Mouse (Mus musculus): ENCODE data around the gene Gstp3.
"Not testable (repeated sequence)": the region's sequence is repeated elsewhere in the genome, so short reads cannot be mapped to it uniquely, and the experiment has no call there.

Gstp3 gene

DNA sequence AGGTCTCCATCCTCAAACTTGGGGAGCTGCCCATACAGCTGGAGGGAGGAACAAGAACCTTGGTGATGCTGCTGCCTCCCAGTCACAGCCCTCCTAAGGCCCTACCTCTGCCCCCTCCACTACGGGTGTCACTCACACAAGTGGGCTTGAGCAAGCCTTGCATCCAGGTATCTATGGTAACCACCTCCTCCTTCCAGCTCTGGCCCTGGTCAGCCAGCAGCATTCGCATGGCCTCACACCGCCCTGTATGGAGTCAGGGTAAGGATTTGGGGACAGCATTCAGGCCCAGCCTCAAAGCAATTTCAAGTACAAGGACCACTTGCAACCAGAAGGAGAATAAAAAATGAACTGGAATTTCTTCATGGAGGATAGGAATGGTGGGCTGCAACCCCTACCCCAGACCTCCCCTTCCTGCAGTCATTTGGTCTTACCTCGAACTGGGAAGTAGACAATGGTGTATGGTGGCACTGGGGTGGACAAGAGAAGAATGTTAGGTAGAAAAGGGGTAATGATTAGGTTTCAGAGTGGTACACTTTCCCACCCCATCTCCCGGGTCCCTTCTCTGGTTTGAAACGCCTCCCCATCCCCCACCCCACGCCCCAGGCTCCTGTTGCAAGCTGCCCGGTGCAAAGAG, 22.1 kb downstream of the Gstp3 start:
- DNase-seq = not testable (repeated sequence)

DNA sequence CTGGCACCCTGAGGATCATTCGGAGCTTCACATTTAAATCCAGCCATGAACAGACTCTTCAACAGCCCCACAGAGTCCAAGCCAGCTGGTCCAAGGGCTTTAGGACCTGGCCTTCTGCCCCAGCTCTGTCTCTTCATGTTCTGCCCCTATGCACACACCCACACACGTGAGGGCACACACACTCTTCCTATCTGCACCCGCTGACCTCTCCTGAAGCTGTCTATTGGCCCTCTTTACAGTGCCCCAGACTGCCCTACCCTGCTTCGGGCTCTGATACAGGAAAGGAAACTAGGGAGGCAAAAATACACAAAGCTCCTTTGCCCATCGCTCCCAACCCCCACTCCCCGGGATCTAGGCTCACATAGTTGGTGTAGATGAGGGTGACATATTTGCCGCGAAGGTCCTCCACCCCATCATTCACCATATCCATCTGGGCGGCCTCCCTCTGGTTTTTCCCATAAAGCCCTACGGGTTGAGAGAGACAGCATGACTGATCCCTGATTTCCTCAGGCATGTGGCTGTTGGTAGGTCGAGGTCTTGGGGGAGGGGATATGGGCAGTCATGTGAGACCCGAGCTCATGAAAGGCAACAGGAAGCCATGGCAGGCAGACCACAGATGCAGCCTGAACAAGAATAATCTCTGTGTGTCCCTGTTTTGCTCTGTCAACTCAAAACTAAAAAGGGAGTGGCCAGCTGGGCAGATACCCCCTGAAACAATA, 22.9 kb downstream of the Gstp3 start:
- DNase-seq = no peak

DNA sequence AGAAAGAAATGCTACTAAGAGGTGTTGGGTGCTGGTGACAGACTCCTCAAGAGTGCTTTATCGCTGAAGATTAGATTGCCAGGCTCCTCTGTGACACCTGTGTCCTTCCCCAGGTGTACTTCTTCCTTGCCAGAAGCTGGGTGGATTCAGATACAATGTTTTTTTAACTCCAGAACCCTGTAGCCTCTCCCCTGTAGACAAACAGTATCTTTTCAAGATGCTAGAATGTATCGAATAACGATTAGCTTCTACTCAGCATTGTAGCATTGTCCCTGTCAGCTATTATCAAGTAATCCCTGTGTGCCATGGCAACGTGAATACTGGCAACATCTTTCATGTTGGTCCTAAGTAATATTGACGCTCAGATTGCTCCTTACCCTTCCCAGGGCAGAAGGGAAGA, 25.6 kb downstream of the Gstp3 start:
- DNase-seq = no peak

DNA sequence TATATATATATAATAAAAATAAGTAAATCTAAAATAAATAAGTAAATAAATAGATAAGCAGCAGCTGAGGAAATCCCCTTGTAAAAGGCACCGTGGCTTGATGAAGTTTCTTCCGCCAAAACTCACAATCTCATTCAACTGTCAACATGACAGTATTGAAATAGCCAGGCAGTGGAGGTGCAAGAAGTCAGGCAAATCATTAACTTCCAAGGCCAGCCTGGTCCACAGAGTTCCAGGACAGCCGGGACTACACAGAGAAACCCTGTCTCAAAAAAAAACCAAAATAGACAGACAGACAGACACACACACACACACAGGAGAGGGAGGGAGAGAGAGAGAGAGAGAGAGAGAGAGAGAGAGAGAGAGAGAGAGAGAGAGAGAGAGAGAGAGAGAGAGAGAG, 26.1 kb downstream of the Gstp3 start:
- no peak for DNase-seq

DNA sequence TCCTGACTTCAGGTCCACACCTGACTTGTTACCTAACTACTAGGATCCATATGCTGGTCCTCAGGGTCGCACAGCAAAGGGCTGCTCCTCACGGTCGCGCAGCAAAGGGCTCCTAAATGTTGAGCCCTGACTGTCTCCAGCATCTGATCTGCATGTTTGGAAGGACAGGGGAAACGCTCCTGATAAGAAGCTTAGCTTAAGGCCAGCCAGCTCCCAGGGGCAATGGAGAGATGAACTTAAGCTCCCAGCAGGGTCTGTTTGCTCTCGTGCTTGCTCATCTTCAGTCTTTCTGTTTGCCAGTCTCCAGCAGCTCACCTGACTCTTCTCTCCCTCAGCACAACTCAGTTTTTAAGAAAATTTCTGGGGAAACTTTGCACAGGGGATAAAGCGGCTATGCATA, 26.7 kb downstream of the Gstp3 start:
- DNase-seq = no peak

DNA sequence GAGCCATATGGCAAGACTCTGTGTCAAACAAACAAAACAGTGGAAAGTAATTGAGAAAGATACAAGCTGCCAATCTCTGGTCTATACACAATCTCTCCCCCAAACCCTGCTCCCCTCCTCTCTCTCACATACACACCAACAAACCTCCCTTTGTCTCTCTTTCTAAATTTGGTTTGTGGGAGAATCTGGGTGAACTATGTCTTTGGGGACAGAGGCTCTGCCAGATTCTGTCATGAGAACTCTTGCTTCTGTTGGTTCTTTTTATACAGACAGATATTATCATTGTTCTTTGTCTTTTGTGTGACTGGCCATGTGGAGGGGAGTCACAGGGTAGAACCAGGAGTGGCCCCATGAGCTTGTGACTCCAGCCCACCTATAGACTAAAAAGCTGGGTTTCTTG, 31.8 kb downstream of the Gstp3 start:
- no peak for DNase-seq

DNA sequence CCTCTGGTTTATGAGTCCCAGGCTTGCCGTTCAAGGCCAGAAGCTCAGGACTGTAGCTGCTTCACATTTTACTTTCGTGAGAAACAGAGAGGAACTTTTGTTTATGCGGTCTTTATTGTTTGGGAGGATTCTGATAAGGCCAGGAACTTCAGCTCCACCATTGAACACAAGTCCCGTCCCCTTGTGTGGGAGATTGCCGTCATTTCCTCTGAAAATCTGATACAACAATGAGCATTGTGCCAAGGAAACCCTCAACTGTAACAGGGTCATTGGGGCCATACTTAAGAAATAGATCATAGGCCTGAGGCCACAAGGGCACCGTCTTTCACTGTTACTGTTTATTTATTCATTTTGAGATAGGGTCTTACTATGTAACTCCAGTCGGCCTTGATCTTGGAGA, 36.2 kb downstream of the Gstp3 start:
- DNase-seq = no peak

DNA sequence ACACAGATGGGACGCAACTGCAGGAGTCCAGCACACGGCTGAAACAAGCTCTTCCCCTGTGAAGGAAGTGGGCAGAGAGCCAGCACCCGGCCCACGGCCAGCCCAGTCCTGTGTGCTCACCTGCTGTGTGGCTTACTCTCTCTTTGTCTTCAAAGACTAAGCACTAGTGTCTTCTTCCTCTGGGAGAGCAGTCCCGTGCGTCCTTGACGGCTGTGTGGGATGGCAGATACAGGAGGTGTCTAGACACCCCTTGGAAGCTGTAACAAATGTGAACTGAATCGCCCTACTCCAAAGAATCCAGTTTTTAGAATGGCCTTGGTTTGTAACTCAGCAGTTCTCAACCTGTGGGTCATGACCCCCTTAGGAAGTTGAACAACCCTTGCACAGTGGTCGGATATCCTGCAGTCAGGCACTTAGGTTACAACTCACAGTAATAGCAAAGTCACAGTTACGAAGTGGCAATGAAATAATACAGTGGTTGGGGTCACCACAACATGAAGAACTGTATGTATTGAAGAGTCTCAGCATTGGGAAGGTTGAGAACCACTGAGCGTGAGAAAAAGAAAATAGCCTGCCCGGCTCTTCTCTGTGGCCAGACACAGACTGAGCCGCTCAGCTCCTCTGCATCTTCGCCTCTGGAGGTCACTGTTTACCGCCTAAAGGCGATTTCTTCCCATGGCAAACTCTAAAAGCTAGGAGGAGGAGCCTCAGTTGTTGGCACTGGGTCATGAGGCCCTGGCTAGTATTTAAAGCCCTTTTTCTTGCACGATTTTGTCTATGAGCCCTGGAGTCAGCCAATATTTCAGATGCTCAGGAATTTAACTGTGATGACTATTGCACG, 40.4 kb downstream of the Gstp3 start:
- DNase-seq = peak; percentile 81 to 89

DNA sequence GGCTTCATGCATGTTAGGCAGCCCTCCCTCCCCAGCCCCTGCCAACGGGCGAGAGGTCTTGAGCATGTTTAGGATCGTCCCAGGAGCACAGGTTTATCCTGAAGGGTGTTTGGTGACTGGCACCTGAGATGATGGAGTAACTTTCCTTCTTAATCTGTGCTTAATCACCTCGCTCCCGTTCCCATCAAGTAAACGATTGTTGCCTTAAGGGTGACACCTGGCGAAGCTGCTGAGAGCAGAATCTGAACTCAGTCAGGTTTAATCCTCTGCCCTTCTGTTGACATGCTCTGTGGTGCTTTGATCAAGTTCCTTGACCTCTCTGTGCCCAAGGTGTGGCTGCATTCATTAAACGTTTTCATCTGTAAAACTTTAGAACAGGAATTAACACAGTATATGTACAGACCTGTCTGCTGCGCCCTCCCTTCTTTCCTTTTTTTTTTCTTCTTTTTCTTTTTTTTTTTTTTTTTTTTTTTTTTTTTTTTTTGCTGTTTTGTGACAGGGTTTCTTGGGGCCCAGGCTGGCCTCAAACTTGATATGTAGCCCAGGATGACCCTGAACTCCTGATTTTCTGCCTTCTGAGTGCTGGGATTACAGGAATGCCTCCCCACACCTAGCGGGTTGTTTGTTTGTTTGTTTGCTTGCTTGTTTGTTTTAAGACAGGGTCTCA, 41.3 kb downstream of the Gstp3 start:
- no peak for DNase-seq

DNA sequence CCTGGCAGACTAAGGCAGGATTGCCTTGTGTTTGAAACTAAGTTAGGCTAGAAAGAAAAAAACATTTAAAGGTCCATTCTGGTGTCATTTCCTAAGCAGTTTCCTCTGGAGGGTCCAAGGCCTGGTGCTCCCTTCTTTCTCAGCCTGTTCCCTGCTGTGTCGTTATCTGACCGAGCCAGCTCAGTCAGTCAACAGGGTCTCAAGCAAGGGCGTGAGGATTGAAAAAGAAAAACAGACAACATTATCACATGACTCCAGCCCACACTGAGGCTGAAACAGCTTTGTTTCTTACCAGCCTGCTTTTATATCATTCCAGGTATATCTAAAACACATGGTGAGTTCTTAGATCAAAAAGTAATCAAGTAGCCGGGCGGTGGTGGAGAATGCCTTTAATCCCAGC, 43.7 kb downstream of the Gstp3 start:
- DNase-seq = no peak

DNA sequence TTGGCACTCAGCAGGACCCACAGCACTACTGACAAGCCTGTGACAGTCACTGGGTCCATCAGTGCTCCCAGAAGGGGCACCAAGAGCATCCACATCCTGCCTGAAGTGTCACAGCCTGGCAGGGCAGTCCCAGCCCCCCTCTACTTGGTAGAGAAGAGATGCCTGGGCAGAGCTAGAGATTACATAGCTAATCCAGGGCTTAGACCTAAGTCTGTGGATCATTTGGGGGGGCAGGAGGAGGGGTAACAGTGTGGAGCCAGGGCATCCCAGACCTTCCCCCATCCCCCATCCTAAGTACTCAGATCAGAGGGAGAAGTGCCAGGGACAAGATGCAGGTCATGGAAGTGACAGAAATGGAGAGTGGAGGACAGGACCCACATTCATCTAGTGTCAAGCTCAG, 44.6 kb downstream of the Gstp3 start:
- no peak for DNase-seq

DNA sequence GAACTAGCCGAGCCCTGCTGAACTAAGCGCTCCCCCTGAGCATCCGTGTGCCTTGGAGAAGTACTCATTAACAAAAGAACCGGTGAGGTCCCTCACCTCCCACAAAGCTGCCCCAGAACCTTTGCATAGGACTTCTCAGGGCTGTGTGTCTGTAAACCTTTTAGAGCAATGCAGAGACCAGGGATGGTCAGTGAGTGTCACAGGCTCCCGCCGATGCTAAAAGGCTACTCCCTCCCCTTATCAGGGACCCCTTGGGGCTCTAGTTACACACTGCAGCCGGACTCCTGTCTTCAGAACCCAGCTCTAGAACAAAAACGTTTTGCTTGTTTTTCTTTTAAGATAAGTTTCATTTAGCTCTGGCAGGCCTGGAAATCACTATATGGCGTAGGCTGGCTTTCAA, 46.3 kb downstream of the Gstp3 start:
- DNase-seq = no peak

DNA sequence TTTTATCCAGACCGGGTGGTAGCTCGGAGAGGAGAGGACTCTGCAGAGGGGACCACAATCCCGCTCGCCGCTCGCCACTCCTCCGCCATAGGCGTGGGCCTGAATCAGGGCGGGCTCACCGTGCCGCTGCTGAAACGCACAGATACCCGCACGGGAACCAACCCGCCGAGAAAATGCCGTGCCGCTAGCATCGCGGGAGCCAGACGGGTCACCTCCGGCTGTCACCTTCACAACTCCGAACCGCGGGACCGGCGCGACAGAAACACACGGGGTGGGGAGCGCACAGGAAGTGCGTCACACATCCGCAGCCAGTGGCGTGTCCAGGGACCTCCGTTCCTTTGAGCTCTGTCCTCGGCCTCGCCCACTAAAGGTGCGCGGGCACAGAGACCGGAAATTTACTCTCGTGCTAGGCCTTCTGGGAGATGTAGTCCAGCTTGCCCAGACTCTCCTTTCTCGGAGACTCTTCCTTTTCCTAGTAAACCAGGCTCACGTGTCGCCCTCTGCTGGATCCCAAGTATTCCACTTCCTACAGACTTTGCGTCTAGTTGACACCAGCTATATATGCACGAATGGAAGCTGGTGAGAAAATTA, 46.8 kb downstream of the Gstp3 start, which contains the start of gene Ndufv1:
Gene Ndufv1 (minus strand): TSS at position 375 of the 591 bp plus-strand sequence.
- DNase-seq = peak; percentile 97 to 99

DNA sequence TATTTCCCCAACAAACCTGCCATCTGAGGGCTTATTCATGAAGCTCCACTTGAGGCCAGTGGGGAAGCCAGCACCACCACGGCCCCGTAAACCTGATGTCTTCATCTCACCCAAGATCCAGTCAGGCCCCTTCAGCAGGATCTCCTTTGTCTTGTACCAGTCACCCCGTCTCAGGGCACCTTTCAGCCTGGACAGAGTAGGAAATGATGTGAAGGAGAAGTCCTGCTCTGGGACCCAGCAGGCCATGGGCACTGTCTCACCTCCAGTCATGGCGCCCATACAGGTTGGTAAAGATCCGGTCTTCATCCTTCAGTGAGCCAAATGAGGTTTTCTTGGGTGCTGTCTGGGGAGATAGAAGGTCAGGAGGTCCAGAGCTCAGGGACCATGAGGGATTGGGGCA, 48.3 kb downstream of the Gstp3 start:
- DNase-seq = no peak

Measured in lung, postnatal 4 days (tissue).